Mouse (Mus musculus): Measurements from ENCODE around the gene Rpl32.

- TF ChIP-seq CTCF (IDR thresholded peaks at IDR 0.05; ENCODE audit: low read depth) = no peak
- TF ChIP-seq EP300 (IDR thresholded peaks at IDR 0.05; ENCODE audit: low read depth) = no peak
These were observed 30.2 kb upstream of the Rpl32 start for GRCm38 (mm10) chr6:115838745-115839144.

All from liver, embryonic 14.5 days (tissue).